Mouse (Mus musculus) left cerebral cortex, postnatal 10 days (tissue): ENCODE results near the gene Col27a1. TPM values are rescaled to one million over a fixed set of nuclear protein-coding genes. Genes with fewer than 3 reads are reported as not detected.

Source experiments
- DNase-seq, 2 experiments: peaks; one replicate each; pipeline ENCODE4 v3.0.0; 2021 to 2022; ENCODE audit warnings: low spot score in 2 of 2, mixed read lengths in 1 of 2; ENCODE audit errors: extremely low spot score in 1 of 2
- intact Hi-C: fragments of 180-260 bp; cut with DNase I; formaldehyde crosslinking; loops from one replicate; pipeline ENCODE4 v1.15.1; 2025
- total RNA-seq, 2 experiments: library from RNA; stranded (reverse); gene quantifications; 2 replicates each; pipeline ENCODE4 v1.2.3; 2021

The Col27a1 gene
- total RNA-seq, 2 experiments from 2014 or later: 2.5 to 3.3 TPM

DNA sequence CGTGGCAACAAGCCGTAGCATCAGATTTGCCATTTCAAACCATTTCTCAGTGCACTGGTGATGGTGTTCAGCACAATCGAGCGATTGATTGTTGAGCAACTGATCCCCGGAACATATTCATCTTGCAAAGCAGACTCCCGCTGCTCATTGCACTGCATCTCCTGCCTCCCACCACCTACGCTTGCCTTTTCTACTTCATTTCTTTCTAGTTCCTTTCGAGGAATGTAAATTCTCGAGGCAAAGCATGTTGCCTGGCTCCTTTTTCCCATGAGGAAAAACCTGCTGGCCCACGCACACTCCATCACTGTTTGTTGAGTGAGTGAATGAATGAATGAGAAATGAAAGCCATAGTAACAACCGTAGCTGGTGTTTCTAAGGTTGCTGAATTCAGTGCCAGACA is 38.0 kb downstream of the Col27a1 start:
- peak in 1 of 2 experiments; percentile 33 for DNase-seq
- intact Hi-C loops: no loop called here

GRCm38 (mm10) chr4:63253716-63254115 is 39.9 kb downstream of the Col27a1 start:
- DNase-seq: peak; percentile 32 to 47
- intact Hi-C loops: no loop called here

DNA sequence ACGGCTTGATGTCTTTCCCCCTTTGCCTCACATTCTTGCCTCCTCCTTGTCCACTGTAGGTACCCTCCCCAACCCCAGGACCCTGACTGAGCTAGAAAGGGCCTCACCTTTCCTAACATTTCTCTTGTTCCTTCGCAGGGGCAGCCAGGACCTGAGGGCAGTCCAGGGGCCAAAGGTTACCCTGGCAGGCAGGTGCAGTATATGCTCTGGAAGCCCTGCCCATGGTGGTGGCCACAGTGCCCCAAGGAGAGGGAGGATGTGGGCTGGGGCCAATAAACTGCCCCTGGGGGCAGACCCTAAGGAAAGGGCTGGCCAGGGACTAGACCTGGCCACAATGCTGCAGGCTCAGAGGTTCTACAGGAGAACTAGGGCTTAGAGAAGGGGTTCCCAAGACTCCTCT is 40.3 kb downstream of the Col27a1 start:
- intact Hi-C loops: no loop called here
- DNase-seq: no peak

DNA sequence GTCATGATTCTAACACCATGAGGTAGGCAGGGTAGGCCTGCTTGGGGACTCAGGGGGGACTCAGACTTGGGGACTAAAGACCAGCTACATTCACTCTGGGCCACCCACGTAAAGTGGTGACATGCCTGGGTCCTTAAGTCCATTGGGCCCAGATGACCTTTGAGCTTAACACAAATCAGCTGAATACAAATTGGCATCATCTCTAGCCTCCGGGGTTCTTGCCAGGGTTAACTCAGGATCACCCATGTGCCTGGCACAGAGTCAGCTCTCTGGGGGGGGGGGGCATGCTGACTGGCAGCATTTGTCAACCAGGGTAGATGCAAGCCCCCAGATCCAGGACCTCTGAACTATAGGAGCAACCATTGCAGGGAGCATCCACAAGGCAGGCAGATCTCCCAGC is 42.6 kb downstream of the Col27a1 start:
- intact Hi-C loops: no loop called here
- DNase-seq: no peak

DNA sequence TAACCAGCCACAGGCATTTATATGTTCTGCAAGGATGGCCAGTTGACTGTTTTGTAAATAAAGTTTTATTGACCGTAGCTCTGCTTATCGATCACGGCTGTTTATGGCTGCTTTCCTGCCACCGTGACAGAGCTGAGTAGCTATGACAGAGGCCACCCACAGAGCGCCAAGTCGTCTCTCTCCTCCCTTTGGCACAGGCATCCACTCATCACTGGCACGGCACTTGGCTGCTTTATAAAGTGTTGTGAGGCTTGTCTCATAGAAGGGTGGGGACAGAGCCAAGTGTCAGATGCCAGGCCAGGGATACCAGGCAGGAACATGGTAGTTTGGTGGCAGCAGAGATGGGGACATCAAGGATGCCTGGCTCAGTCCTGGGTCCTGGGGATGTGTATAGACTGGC is 43.5 kb downstream of the Col27a1 start:
- no peak for DNase-seq
- intact Hi-C loops: no loop called here

GRCm38 (mm10) chr4:63258096-63258495 is 44.3 kb downstream of the Col27a1 start:
- intact Hi-C loops: no loop called here
- no peak for DNase-seq

GRCm38 (mm10) chr4:63259066-63259465 is 45.3 kb downstream of the Col27a1 start:
- intact Hi-C loops: no loop called here
- DNase-seq: no peak

DNA sequence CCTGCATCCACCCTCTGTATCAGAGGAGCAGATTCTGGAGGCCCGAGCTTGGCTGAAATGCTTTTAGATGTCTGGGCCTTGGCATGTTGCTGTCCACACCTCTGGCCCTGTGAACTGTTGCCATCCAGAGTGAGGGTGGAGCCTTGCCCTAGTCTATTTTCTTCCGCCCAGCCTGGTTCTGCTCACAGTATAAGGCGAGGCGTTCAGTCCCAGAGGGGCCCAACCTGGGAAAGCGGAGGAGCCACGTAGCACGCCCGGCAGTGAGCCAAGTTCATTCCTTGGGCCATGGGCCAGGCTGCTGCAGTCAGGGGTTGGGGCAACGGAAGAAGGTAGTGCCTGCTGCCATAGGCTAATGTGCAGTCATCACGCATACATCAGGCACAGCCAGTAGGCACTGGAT is 46.7 kb downstream of the Col27a1 start:
- no peak for DNase-seq

GRCm38 (mm10) chr4:63262941-63263340 is 49.1 kb downstream of the Col27a1 start:
- peak in 1 of 2 experiments; percentile 73 for DNase-seq
- intact Hi-C loops: loop anchor here (5.0 kb wide), 1 partner anchor 46 kb away; no protein-coding TSS in a partner anchor

More for the DNA sequence above, 46.7 kb downstream of the Col27a1 start:
- intact Hi-C loops: loop anchor here (5.0 kb wide), 1 partner anchor 43 kb away; no protein-coding TSS in a partner anchor

DNA sequence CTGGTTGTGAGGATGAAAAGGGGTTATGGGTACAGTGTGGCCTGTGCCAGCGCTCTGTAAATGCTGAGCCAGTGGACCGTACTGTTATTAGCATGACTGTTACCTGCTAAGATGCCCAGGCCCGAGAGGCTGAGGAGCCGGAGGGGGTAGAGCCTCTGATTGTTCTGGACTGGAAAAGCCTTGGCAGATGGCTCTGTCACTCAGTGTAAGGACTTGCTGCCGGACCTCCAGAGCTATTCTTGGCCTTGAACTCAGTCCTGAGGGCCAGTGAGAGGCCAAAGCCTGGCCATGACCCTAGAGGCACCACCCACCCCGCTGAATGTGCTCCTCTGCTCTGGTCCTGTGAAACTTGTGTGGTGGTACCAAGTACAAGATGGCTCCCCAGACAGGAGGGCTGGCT is 52.5 kb downstream of the Col27a1 start:
- no peak for DNase-seq
- intact Hi-C loops: no loop called here

DNA sequence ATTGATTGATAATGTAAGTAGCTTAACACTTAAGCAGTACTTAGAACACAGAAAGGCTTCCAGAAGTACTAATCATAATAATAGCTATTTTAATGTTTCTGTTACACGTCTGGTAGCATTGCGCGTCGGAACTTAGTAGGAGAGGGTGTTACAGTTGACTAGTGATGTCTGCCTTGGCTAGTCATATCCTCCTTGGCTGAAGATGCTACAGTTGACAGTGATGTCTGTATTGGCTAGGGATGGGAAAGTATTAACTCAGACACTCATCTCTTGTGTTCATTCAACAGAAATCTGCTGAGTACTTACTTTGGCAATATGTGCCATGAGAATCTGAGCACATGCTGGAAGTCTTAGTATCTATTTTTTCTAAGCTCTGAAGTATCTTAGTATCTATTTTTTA is 53.3 kb downstream of the Col27a1 start:
- intact Hi-C loops: no loop called here
- DNase-seq: peak in 1 of 2 experiments; percentile 25

GRCm38 (mm10) chr4:63267586-63267985 is 53.8 kb downstream of the Col27a1 start:
- intact Hi-C loops: no loop called here
- DNase-seq: no peak

- no peak for DNase-seq
- intact Hi-C loops: no loop called here
These were observed 55.0 kb downstream of the Col27a1 start for GRCm38 (mm10) chr4:63268777-63269176.

- intact Hi-C loops: no loop called here
- no peak for DNase-seq
These were observed 60.7 kb downstream of the Col27a1 start for GRCm38 (mm10) chr4:63274516-63274915.

DNA sequence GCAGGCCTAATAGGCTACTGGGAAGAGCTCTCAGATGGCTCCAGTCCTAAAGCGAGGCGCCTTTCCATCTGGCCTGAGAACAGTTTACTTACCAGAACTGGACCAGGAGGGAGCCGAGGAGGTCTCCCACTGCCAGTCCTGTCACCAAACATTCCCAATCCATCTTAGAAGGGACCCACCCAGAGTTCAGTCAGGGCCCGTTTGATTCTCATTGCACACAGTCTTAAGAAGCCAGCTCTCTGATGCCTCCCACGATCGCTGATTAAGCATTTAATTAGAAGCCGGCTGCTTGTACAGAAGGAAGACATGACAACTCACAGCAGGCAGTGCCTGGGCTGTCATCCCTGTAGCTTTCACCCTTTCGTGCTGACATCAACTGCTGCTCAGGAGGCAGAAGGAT is 61.4 kb downstream of the Col27a1 start:
- intact Hi-C loops: no loop called here
- DNase-seq: no peak

DNA sequence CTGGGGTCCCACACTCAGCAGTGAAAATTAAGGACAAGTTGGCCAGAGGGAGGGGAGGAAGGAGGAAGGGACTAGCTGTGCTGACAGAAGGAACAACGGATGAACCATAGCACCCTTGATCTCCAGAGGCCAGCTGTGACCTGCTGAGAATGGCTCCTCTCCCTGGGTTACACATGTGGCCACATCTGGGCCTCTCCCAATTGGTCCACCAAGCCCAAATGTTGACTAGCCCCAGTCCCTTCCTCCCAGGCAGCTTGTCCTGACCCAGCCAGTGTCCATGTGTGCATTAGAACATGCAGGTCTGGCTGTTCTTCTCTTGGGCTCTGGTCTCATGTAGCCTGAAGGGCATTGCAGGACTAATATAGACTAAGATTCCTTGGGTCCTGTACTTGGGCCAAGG is 62.8 kb downstream of the Col27a1 start:
- no peak for DNase-seq
- intact Hi-C loops: no loop called here

GRCm38 (mm10) chr4:63278821-63279220 is 65.0 kb downstream of the Col27a1 start:
- intact Hi-C loops: no loop called here
- no peak for DNase-seq

DNA sequence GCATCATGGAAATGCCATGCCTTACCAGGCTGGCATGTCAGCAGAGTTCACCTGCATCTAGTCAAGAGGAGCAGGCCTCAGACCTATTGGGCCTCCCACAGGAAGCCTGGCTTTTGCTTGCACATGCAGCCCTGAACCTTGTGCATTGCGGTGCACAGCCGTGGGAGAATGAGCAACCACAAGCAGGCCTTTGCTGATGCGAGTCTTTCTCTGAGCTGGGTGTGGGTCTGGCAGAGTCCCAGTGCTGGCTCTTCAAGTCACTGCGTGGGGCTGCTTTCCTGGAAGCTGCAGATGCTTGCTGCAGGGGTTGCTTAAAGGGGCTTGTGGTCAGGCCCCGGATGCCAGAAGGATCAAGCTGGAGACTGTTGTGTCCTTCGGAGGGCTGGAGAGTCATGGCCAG is 67.9 kb downstream of the Col27a1 start:
- peak in 1 of 2 experiments; percentile 47 for DNase-seq
- intact Hi-C loops: no loop called here

DNA sequence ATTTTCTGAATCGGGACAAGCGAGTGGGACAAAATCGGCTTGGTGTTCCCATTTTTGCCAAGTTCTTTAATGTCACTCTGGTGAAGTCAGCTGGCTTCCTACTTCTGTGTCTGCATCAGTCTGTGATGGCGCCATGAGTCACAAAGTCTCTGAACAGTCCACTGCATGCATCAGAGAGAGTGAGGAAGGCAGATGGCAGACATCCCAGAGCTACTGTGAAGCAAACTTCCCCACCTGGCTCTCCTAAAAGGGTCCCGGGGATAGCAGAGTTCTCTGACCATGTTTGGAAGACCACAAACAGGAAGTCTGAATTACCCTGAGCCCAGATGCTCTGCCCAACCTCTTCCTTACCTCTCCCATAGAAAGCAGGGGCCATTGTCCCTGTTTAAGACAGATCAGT is 69.5 kb downstream of the Col27a1 start:
- intact Hi-C loops: no loop called here
- no peak for DNase-seq

GRCm38 (mm10) chr4:63286034-63286433 is 72.2 kb downstream of the Col27a1 start:
- intact Hi-C loops: no loop called here
- DNase-seq: no peak

- no peak for DNase-seq
- intact Hi-C loops: no loop called here
These were observed 74.7 kb downstream of the Col27a1 start for GRCm38 (mm10) chr4:63288497-63288896.
